Mouse (Mus musculus) limb, embryonic 12.5 days (tissue): ENCODE measurements around the gene Srsf5. TPM values are rescaled to one million over a fixed set of nuclear protein-coding genes. Genes with fewer than 3 reads are reported as not detected.

Experiments
- ATAC-seq: fragments of 200-750 bp; cut with Nextera tagmentation; 2 replicates; pipeline ENCODE4 v1.8.0; 2017; ENCODE audit warnings: low read depth, moderate TSS enrichment; ENCODE audit not compliant: insufficient number of reproducible peaks, insufficient read depth, low FRiP score, low TSS enrichment
- H3K27ac ChIP-seq: fragments of 300-500 bp; sonication (generic); 2 replicates; pipeline ENCODE4 v1.5.1; 2016; ENCODE audit warnings: mild to moderate bottlenecking, moderate library complexity
- H3K27me3 ChIP-seq: fragments of 300-500 bp; sonication (generic); 2 replicates; pipeline ENCODE4 v1.6.1; 2016; ENCODE audit warnings: mild to moderate bottlenecking, moderate library complexity
- H3K36me3 ChIP-seq: fragments of 300-500 bp; sonication (generic); 2 replicates; pipeline ENCODE4 v1.6.1; 2016; ENCODE audit warnings: mild to moderate bottlenecking, moderate library complexity
- H3K4me1 ChIP-seq: fragments of 300-500 bp; sonication (generic); replicated peaks from 2 replicates; pipeline ENCODE4 v1.6.1; 2016
- H3K4me2 ChIP-seq: fragments of 300-500 bp; sonication (generic); 2 replicates; pipeline ENCODE4 v1.6.1; 2016; ENCODE audit warnings: mild to moderate bottlenecking, moderate library complexity
- H3K4me3 ChIP-seq: fragments of 300-500 bp; sonication (generic); replicated peaks from 2 replicates; pipeline ENCODE4 v1.5.1; 2016; ENCODE audit warnings: mild to moderate bottlenecking
- H3K9ac ChIP-seq: fragments of 300-500 bp; sonication (generic); replicated peaks from 2 replicates; pipeline ENCODE4 v1.6.1; 2016; ENCODE audit warnings: mild to moderate bottlenecking, moderate library complexity
- H3K9me3 ChIP-seq: fragments of 300-500 bp; sonication (generic); 2 replicates; pipeline ENCODE4 v1.6.1; 2016; ENCODE audit warnings: mild to moderate bottlenecking, moderate library complexity
- WGBS: fragments of 180-500 bp; shearing (Covaris S2); methylation state at CpG from one replicate; pipeline ENCODE4 v1.1.7; 2016; 5-methylcytosine and 5-hydroxymethylcytosine counted together
- polyA plus RNA-seq: library from polyadenylated mRNA; unstranded; fragments of >200 nt; fragmentation: Nextera tagmentation; extraction: Ambion mirVana; gene quantifications from 2 replicates; pipeline ENCODE4 v1.2.1, GENCODE M21; 2016

The Srsf5 gene
- polyA plus RNA-seq, 1 experiment from 2014 or later = 630 TPM

- H3K4me1 ChIP-seq = no peaks in the 10 kb centered on the region
- 26% methylated on average over 3 of the region's 3 CpGs for WGBS
- ATAC-seq = no peak
Measured at GRCm38 (mm10) chr12:80971756-80972155, 26.5 kb downstream of the Srsf5 start.

GRCm38 (mm10) chr12:80975939-80976671 lies 30.8 kb downstream of the Srsf5 start:
- ATAC-seq = no peak
- no peaks in the 10 kb centered on the region for H3K9me3 ChIP-seq
- no peak overlapping the region for H3K9ac ChIP-seq
- H3K4me2 ChIP-seq = no peak overlapping the region
- H3K36me3 ChIP-seq = no peaks in the 10 kb centered on the region
- no peak overlapping the region for H3K4me3 ChIP-seq
- H3K27ac ChIP-seq = no peak overlapping the region
- no peaks in the 10 kb centered on the region for H3K4me1 ChIP-seq
- H3K27me3 ChIP-seq = no peaks in the 10 kb centered on the region
- 87% methylated on average over 11 of the region's 11 CpGs for WGBS

More at GRCm38 (mm10) chr12:80971756-80972155, 26.5 kb downstream of the Srsf5 start:
- no peak overlapping the region for H3K4me3 ChIP-seq
- no peak overlapping the region for H3K9ac ChIP-seq
- H3K36me3 ChIP-seq = no peaks in the 10 kb centered on the region
- H3K27ac ChIP-seq = no peak overlapping the region
- H3K4me2 ChIP-seq = no peak overlapping the region
- no peaks in the 10 kb centered on the region for H3K9me3 ChIP-seq
- no peaks in the 10 kb centered on the region for H3K27me3 ChIP-seq

- H3K4me1 ChIP-seq = no peaks in the 10 kb centered on the region
- no peak overlapping the region for H3K4me3 ChIP-seq
- H3K4me2 ChIP-seq = no peak overlapping the region
- ATAC-seq = no peak
- 2% methylated on average over 7 of the region's 7 CpGs for WGBS
- H3K9ac ChIP-seq = no peak overlapping the region
- H3K9me3 ChIP-seq = no peaks in the 10 kb centered on the region
- no peaks in the 10 kb centered on the region for H3K27me3 ChIP-seq
- H3K36me3 ChIP-seq = no peaks in the 10 kb centered on the region
- H3K27ac ChIP-seq = no peak overlapping the region
Measured at GRCm38 (mm10) chr12:80982326-80982725, 37.0 kb downstream of the Srsf5 start.

GRCm38 (mm10) chr12:80983695-80984094 lies 38.4 kb downstream of the Srsf5 start:
- Histone ChIP-seq H3K9ac (no peak overlapping the region), H3K4me2 (no peak overlapping the region), H3K4me3 (no peak overlapping the region), H3K4me1 (no peaks in the 10 kb centered on the region), H3K9me3 (no peaks in the 10 kb centered on the region), H3K27ac (no peak overlapping the region), H3K36me3 (no peaks in the 10 kb centered on the region), H3K27me3 (no peaks in the 10 kb centered on the region)
- ATAC-seq = no peak
- 77% methylated on average over 9 of the region's 9 CpGs for WGBS

- Histone ChIP-seq H3K9me3 (no peaks in the 10 kb centered on the region), H3K36me3 (no peaks in the 10 kb centered on the region), H3K27ac (no peak overlapping the region), H3K27me3 (no peaks in the 10 kb centered on the region), H3K4me3 (no peak overlapping the region), H3K4me2 (no peak overlapping the region), H3K4me1 (no peaks in the 10 kb centered on the region), H3K9ac (no peak overlapping the region)
- WGBS = 81% methylated on average over 4 of the region's 4 CpGs
- no peak for ATAC-seq
Measured at GRCm38 (mm10) chr12:80986628-80987027, 41.3 kb downstream of the Srsf5 start.

- Histone ChIP-seq H3K4me3 (no peak overlapping the region), H3K4me1 (no peaks in the 10 kb centered on the region), H3K36me3 (no peaks in the 10 kb centered on the region), H3K9me3 (no peaks in the 10 kb centered on the region), H3K4me2 (no peak overlapping the region), H3K27me3 (no peaks in the 10 kb centered on the region), H3K27ac (no peak overlapping the region), H3K9ac (no peak overlapping the region)
- no peak for ATAC-seq
- WGBS = 85% methylated on average over 3 of the region's 3 CpGs
Measured at GRCm38 (mm10) chr12:80988286-80988685, 43.0 kb downstream of the Srsf5 start.

GRCm38 (mm10) chr12:80990901-80991445 lies 45.7 kb downstream of the Srsf5 start:
- Histone ChIP-seq H3K4me2 (no peak overlapping the region), H3K4me3 (no peak overlapping the region), H3K27ac (no peak overlapping the region), H3K27me3 (no peaks in the 10 kb centered on the region), H3K4me1 (no peaks in the 10 kb centered on the region), H3K9me3 (peaks cover 6% of the 10 kb centered on the region; the same call in 1 of the 2 replicates), H3K36me3 (no peaks in the 10 kb centered on the region), H3K9ac (no peak overlapping the region)
- 85% methylated on average over 13 of the region's 13 CpGs for WGBS
- ATAC-seq = no peak

- H3K4me1 ChIP-seq = no peaks in the 10 kb centered on the region
- no peak overlapping the region for H3K9ac ChIP-seq
- H3K4me3 ChIP-seq = no peak overlapping the region
- H3K27me3 ChIP-seq = no peaks in the 10 kb centered on the region
- peaks cover 7% of the 10 kb centered on the region; the same call in 1 of the 2 replicates for H3K9me3 ChIP-seq
- no peak overlapping the region for H3K27ac ChIP-seq
- WGBS = 73% methylated on average over 10 of the region's 10 CpGs
- H3K36me3 ChIP-seq = no peaks in the 10 kb centered on the region
- no peak for ATAC-seq
- H3K4me2 ChIP-seq = no peak overlapping the region
Measured at GRCm38 (mm10) chr12:80991806-80992205, 46.5 kb downstream of the Srsf5 start.

- Histone ChIP-seq H3K27me3 (0 out of 2 replicates have a peak, but pooled peaks cover 2% of the 10 kb centered on the region), H3K4me3 (no peak overlapping the region), H3K4me2 (no peak overlapping the region), H3K27ac (no peak overlapping the region), H3K9ac (no peak overlapping the region), H3K36me3 (no peaks in the 10 kb centered on the region), H3K9me3 (peaks cover 7% of the 10 kb centered on the region; the same call in 1 of the 2 replicates), H3K4me1 (peaks cover 2% of the 10 kb centered on the region; the same call in 1 of the 2 replicates)
- 81% methylated on average over 8 of the region's 8 CpGs for WGBS
- no peak for ATAC-seq
Measured at GRCm38 (mm10) chr12:80992540-80993122, 47.3 kb downstream of the Srsf5 start.

- Histone ChIP-seq H3K9ac (no peak overlapping the region), H3K27me3 (peaks cover 8% of the 10 kb centered on the region; the same call in 1 of the 2 replicates), H3K9me3 (peaks cover 7% of the 10 kb centered on the region; the same call in 1 of the 2 replicates), H3K4me1 (peaks cover 8% of the 10 kb centered on the region; the same call in 1 of the 2 replicates), H3K4me3 (no peak overlapping the region), H3K27ac (no peak overlapping the region), H3K36me3 (no peaks in the 10 kb centered on the region), H3K4me2 (no peak overlapping the region)
- ATAC-seq = no peak
- 48% methylated on average over 1 of the region's 1 CpGs for WGBS
Measured at GRCm38 (mm10) chr12:80993773-80994172, 48.5 kb downstream of the Srsf5 start.

GRCm38 (mm10) chr12:80995326-80995725 lies 50.0 kb downstream of the Srsf5 start:
- no peak overlapping the region for H3K4me2 ChIP-seq
- peaks cover 12% of the 10 kb centered on the region; the same call in 1 of the 2 replicates for H3K4me1 ChIP-seq
- no peak overlapping the region for H3K9ac ChIP-seq
- no peaks in the 10 kb centered on the region for H3K36me3 ChIP-seq
- ATAC-seq = no peak
- WGBS = 92% methylated on average over 4 of the region's 4 CpGs
- no peak overlapping the region for H3K4me3 ChIP-seq
- no peak overlapping the region for H3K27ac ChIP-seq
- peaks cover 7% of the 10 kb centered on the region; the same call in 1 of the 2 replicates for H3K9me3 ChIP-seq
- peaks cover 16% of the 10 kb centered on the region; the same call in 1 of the 2 replicates for H3K27me3 ChIP-seq
